Mouse (Mus musculus) cerebellum, adult 2 months (tissue): ENCODE data around the gene Pdzd2.

Experiments
- CTCF ChIP-seq: fragments of 200-500 bp; IDR thresholded peaks from 2 replicates; pipeline ENCODE4 v1.5.1; 2011; ENCODE audit warnings: low read depth, mild to moderate bottlenecking, control low read depth, low read length, moderate library complexity, borderline replicate concordance; ENCODE audit not compliant: insufficient read depth
- POLR2A ChIP-seq: fragments of 200-500 bp; IDR thresholded peaks from 2 replicates; pipeline ENCODE4 v1.6.1; 2011; ENCODE audit warnings: low read length, control low read depth, borderline replicate concordance; ENCODE audit not compliant: insufficient read depth

GRCm38 (mm10) chr15:12549271-12549918, 190.3 kb downstream of the Pdzd2 start:
- TF ChIP-seq POLR2A (no peak), CTCF (no peak)
